Mouse (Mus musculus) embryonic facial prominence, embryonic 14.5 days (tissue): ENCODE measurements around the gene Sdf2l1. TPM values are rescaled to one million over a fixed set of nuclear protein-coding genes. Genes with fewer than 3 reads are reported as not detected.
A peak's percentile ranks its signal among the peaks of the same experiment; 100 is the strongest.

Experiments
- ATAC-seq: fragments of 200-750 bp; cut with Nextera tagmentation; 2 replicates; pipeline ENCODE4 v1.8.0; 2017; ENCODE audit warnings: low read depth, moderate number of reproducible peaks, moderate TSS enrichment
- DNase-seq: peaks from one replicate; pipeline ENCODE4 v3.0.0-alpha.2; 2015; ENCODE audit warnings: low spot score
- H3K27ac ChIP-seq: fragments of 300-500 bp; sonication (generic); replicated peaks from 2 replicates; pipeline ENCODE4 v1.5.1; 2014; ENCODE audit warnings: low read depth, mild to moderate bottlenecking, low read length, moderate library complexity
- H3K27me3 ChIP-seq: fragments of 300-500 bp; sonication (generic); replicated peaks from 2 replicates; pipeline ENCODE4 v1.6.1; 2014; ENCODE audit warnings: low read length; ENCODE audit not compliant: control insufficient read depth, insufficient read depth
- H3K36me3 ChIP-seq: fragments of 300-500 bp; sonication (generic); 2 replicates; pipeline ENCODE4 v1.6.1; 2014; ENCODE audit warnings: low read length, mixed read lengths; ENCODE audit not compliant: control insufficient read depth, insufficient read depth
- H3K4me1 ChIP-seq: fragments of 300-500 bp; sonication (generic); 2 replicates; pipeline ENCODE4 v1.6.1; 2014; ENCODE audit warnings: antibody characterized with exemption, low read length; ENCODE audit not compliant: control insufficient read depth, insufficient read depth
- H3K4me2 ChIP-seq: fragments of 300-500 bp; sonication (generic); 2 replicates; pipeline ENCODE4 v1.6.1; 2014; ENCODE audit warnings: low read depth, mild to moderate bottlenecking, low read length, moderate library complexity, mixed read lengths
- H3K4me3 ChIP-seq: fragments of 300-500 bp; sonication (generic); 2 replicates; pipeline ENCODE4 v1.5.1; 2014; ENCODE audit warnings: low read depth, mild to moderate bottlenecking, low read length
- H3K9ac ChIP-seq: fragments of 300-500 bp; sonication (generic); 2 replicates; pipeline ENCODE4 v1.6.1; 2014; ENCODE audit warnings: low read depth, mild to moderate bottlenecking, low read length, moderate library complexity, mixed read lengths
- H3K9me3 ChIP-seq: fragments of 300-500 bp; sonication (generic); 2 replicates; pipeline ENCODE4 v1.6.1; 2016; ENCODE audit warnings: low read length; ENCODE audit not compliant: control insufficient read depth
- WGBS: fragments of 180-500 bp; shearing (Covaris S2); extraction: QIAGEN DNeasy Blood & Tissue Kit; methylation state at CpG from one replicate; pipeline ENCODE4 v1.1.7; 2014; 5-methylcytosine and 5-hydroxymethylcytosine counted together
- polyA plus RNA-seq: library from polyadenylated mRNA; unstranded; fragments of >200 nt; fragmentation: Nextera tagmentation; extraction: Ambion mirVana; gene quantifications from 2 replicates; pipeline ENCODE4 v1.2.1, GENCODE M21; 2014

The Sdf2l1 gene
- polyA plus RNA-seq, 1 experiment from 2014 or later, result 47.8 TPM

DNA sequence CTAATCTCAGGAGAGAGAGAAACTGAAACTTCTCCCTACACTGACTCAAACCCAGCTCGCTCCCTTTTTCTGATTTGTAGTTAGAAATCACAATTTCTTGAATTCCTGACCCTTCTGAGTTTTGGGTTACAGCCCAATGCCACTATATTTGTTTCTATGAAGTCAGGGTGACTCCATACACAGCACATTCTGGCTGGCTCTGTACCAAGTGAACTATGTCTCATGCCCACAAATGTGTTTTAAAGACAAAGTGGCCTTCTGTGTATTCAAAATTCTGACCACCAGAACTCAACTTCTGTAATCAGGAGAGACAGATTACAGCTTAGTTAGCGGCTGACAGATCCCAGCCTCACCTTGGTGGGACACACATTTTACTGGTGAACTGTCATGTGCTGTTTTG, 22.2 kb upstream of the Sdf2l1 start:
- Histone ChIP-seq H3K36me3 (peaks cover 66% of the 10 kb centered on the region), H3K27ac (no peak overlapping the region), H3K4me2 (no peak overlapping the region), H3K9me3 (no peaks in the 10 kb centered on the region), H3K4me1 (no peaks in the 10 kb centered on the region), H3K27me3 (no peaks in the 10 kb centered on the region), H3K9ac (no peak overlapping the region), H3K4me3 (no peak overlapping the region)
- ATAC-seq (no peak), DNase-seq (no peak)
- 89% methylated on average over 2 of the region's 2 CpGs for WGBS

DNA sequence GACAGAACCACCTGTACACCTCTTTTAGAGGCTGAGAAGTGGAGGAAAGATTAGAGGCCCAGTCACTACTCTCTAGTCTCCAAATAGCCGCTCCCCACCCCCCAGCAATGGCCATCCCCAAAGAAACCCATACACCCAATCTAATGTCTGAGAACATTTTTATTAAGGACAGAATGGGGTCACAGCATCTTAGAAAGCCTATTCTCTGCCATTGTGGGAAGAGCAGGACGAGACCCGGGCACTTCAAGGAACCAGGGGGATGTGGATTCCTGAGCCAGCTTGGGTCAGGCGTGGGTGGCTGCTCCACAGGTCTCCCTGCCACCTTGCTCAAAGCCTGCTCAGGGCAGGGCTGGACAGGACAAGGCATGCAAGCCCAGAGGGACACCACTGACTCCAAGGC, 19.7 kb upstream of the Sdf2l1 start:
- Histone ChIP-seq H3K27me3 (peaks cover 4% of the 10 kb centered on the region; the same call in 1 of the 2 replicates), H3K9ac (no peak overlapping the region), H3K9me3 (no peaks in the 10 kb centered on the region), H3K4me1 (peaks cover 6% of the 10 kb centered on the region; the same call in 1 of the 2 replicates), H3K4me3 (no peak overlapping the region), H3K27ac (no peak overlapping the region), H3K4me2 (no peak overlapping the region), H3K36me3 (peaks cover 48% of the 10 kb centered on the region)
- WGBS, result 97% methylated on average over 4 of the region's 4 CpGs
- DNase-seq, result no peak
- no peak for ATAC-seq

- Histone ChIP-seq H3K4me3 (no peak overlapping the region), H3K27ac (no peak overlapping the region), H3K9me3 (no peaks in the 10 kb centered on the region), H3K9ac (no peak overlapping the region), H3K4me1 (peaks cover 6% of the 10 kb centered on the region; the same call in 1 of the 2 replicates), H3K4me2 (no peak overlapping the region), H3K36me3 (peaks cover 42% of the 10 kb centered on the region), H3K27me3 (peaks cover 4% of the 10 kb centered on the region; the same call in 1 of the 2 replicates)
- WGBS, result 83% methylated on average over 7 of the region's 7 CpGs
- ATAC-seq, result no peak
- DNase-seq, result no peak
Observed at GRCm38 (mm10) chr16:17150520-17151258, 18.5 kb upstream of the Sdf2l1 start.

DNA sequence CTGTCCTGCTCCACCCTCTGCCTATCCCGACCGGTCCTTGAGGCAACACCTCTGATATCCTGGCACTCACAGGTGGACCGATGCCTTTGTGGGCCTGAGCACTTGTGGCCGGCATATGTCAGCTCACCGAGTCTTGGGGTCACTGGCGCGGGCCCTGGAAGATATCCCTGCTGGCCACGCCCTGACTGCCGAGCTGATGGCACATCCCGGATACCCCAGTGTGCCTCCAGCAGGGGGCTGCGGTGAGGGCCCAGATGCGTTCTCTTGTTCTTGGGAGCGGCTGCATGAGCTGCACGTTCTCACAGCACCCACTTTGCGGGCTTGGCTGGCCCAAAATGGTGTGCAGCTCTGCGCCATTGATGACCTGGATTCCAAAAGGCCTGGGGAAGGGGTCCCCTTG, 15.9 kb upstream of the Sdf2l1 start:
- 0 out of 2 replicates have a peak, but pooled peaks have one; percentile 11 for ATAC-seq
- no peaks in the 10 kb centered on the region for H3K9me3 ChIP-seq
- 12% methylated on average over 15 of the region's 16 CpGs for WGBS
- peaks cover 6% of the 10 kb centered on the region; the same call in 1 of the 2 replicates for H3K4me1 ChIP-seq
- peak overlapping the region; percentile 65 for H3K4me3 ChIP-seq
- H3K9ac ChIP-seq, result peak overlapping the region; percentile 66
- no peak overlapping the region for H3K27ac ChIP-seq
- H3K36me3 ChIP-seq, result peaks cover 21% of the 10 kb centered on the region
- peak overlapping the region; percentile 100 for H3K4me2 ChIP-seq
- peak; percentile 73 for DNase-seq
- H3K27me3 ChIP-seq, result peaks cover 4% of the 10 kb centered on the region; the same call in 1 of the 2 replicates

DNA sequence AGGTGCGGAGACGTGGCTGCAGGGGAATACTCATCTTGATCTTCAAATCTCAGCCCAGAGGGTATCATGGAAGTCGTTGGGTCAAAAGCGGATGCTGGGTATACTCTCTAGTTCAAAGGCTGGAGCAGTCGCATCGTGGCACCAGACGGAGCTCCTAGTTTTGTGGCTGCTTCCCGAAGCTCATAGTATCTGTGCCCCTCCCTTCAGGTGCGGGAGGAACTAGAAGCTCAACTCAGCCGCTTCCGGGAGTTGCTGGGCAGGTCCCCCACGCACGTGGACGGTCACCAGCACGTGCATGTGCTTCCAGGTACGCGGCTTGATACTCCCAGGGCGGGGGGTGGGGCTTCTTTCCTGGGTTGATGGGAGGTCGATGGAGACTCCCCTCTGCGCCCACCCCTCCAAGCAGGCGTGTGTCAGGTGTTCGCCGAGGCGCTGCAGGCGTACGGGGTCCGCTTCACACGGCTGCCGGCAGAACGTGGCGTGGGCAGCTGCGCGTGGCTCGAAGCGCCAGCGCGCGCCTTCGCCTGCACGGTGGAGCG, 15.3 kb upstream of the Sdf2l1 start:
- H3K9me3 ChIP-seq, result no peaks in the 10 kb centered on the region
- peak overlapping the region; percentile 65 for H3K4me3 ChIP-seq
- H3K36me3 ChIP-seq, result peaks cover 15% of the 10 kb centered on the region; the same call in 1 of the 2 replicates
- DNase-seq (peak; percentile 50), ATAC-seq (peak; percentile 16; the same call in 1 of the 2 replicates)
- peak overlapping the region; percentile 100 for H3K4me2 ChIP-seq
- H3K27ac ChIP-seq, result no peak overlapping the region
- peak overlapping the region; percentile 66 for H3K9ac ChIP-seq
- WGBS, result under 1% methylated on average over 28 of the region's 41 CpGs
- peaks cover 4% of the 10 kb centered on the region; the same call in 1 of the 2 replicates for H3K27me3 ChIP-seq
- peaks cover 6% of the 10 kb centered on the region; the same call in 1 of the 2 replicates for H3K4me1 ChIP-seq

DNA sequence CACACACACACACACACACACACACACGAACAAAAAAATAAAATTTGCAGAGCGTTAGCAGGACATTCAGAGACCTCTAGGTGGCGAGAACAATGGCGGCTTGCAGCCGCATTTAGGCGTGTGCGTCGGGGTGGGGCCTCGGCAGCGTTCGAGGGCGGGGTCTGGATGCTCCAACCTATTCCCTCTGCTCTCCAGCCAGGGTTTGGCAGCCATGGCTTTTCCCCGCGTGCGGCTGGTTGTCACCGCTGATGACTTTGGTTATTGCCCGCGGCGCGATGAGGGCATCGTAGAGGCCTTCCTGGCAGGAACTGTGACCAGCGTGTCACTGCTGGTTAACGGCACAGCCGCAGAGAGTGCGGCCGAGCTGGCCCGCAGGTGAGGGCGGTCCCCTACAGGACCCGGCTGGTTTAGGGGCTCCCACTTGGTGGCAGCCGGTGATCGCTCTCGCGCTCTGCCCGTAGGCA, 14.6 kb upstream of the Sdf2l1 start, which contains the start of gene Ccdc116:
Gene Ccdc116, minus strand, starts transcription at position 458 of the 464 bp plus-strand sequence.
- WGBS, result 0% methylated on average over 20 of the region's 34 CpGs
- Histone ChIP-seq H3K27me3 (peaks cover 4% of the 10 kb centered on the region; the same call in 1 of the 2 replicates), H3K9ac (peak within 1 kb of the TSS; percentile 66), H3K27ac (no peak within 1 kb of the TSS), H3K4me3 (peak within 1 kb of the TSS; percentile 65), H3K9me3 (no peaks in the 10 kb centered on the region), H3K4me2 (peak within 1 kb of the TSS; percentile 100), H3K4me1 (peaks cover 6% of the 10 kb centered on the region; the same call in 1 of the 2 replicates), H3K36me3 (peaks cover 8% of the 10 kb centered on the region; the same call in 1 of the 2 replicates)
- DNase-seq (peak; percentile 94), ATAC-seq (peak; percentile 89)

- ATAC-seq (no peak), DNase-seq (peak; percentile 31)
- Histone ChIP-seq H3K9ac (no peak within 1 kb of the TSS), H3K27ac (no peak within 1 kb of the TSS), H3K36me3 (no peaks in the 10 kb centered on the region), H3K27me3 (peaks cover 4% of the 10 kb centered on the region; the same call in 1 of the 2 replicates), H3K4me3 (no peak within 1 kb of the TSS), H3K9me3 (no peaks in the 10 kb centered on the region), H3K4me1 (peaks cover 6% of the 10 kb centered on the region; the same call in 1 of the 2 replicates), H3K4me2 (no peak within 1 kb of the TSS)
- WGBS, result 22% methylated on average over 7 of the region's 7 CpGs
Observed at GRCm38 (mm10) chr16:17144339-17144738, 12.2 kb upstream of the Sdf2l1 start, which contains the start of gene Ydjc. Gene Ydjc (plus strand): TSS chr16:17144621.

DNA sequence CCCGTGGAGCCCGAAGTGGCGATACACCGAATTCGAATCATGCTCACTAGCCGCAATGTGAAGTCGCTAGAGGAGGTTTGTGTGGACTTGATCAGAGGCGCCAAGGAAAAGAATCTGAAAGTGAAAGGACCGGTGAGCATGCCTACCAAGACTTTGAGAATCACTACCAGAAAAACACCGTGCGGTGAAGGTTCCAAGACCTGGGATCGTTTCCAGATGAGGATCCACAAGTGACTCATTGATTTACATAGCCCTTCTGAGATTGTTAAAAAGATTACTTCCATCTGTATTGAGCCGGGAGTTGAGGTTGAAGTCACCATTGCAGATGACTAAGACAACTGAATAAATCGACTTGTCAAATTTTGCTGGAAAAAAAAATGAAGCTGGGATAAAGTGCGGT, 5.2 kb upstream of the Sdf2l1 start:
- no peak overlapping the region for H3K9ac ChIP-seq
- no peaks in the 10 kb centered on the region for H3K4me1 ChIP-seq
- no peaks in the 10 kb centered on the region for H3K9me3 ChIP-seq
- no peak for ATAC-seq
- H3K4me3 ChIP-seq, result no peak overlapping the region
- DNase-seq, result no peak
- WGBS, result 78% methylated on average over 15 of the region's 15 CpGs
- H3K36me3 ChIP-seq, result no peaks in the 10 kb centered on the region
- H3K27ac ChIP-seq, result no peak overlapping the region
- H3K27me3 ChIP-seq, result no peaks in the 10 kb centered on the region
- no peak overlapping the region for H3K4me2 ChIP-seq
